Mouse (Mus musculus) adrenal gland, adult 10 weeks (tissue): ENCODE measurements around the gene Gm5726. TPM values are rescaled to one million over a fixed set of nuclear protein-coding genes. Genes with fewer than 3 reads are reported as not detected.

Source experiments
- polyA plus RNA-seq: library from polyadenylated mRNA; stranded (reverse); fragments of 350-450 nt; fragmentation: Illumina TruSeq; extraction: RNeasy Lipid Tissue Mini Kit (QIAGEN cat#74804); gene quantifications from one replicate; pipeline ENCODE4 v1.2.3, GENCODE M21; 2014; ENCODE audit warnings: low read depth, low replicate concordance

Gm5726 gene
- polyA plus RNA-seq, result not detected

DNA sequence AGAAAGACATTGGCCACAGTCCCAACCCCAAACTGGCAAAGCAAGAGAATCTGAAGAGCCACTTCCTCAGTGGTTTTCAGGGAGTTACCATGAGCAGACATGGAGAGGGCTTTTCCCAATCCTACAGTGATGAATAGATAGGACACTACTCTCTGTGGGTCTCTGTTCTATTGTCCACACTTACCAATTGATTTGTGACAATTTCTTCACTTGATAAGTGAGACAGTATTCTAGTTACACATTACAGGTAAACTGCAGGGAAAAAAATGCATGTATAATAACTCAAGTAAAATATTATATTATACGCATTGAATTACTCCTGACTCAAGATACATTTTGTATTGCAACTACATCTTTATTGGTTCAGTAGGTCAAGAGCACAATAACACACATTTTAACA is at the start of gene Gm5726:
TSS of gene Gm5726 (minus strand) at position 101 of the 400 bp plus-strand sequence.

GRCm38 (mm10) chr7:20576141-20576540 is 30.6 kb upstream of the Gm5726 start, which contains the start of gene Gm4141:
Gene Gm4141 (minus strand): TSS chr7:20576241.

GRCm38 (mm10) chr7:20533537-20533936 is 12.0 kb downstream of the Gm5726 start, which contains the start of gene Vmn1r104:
Gene Vmn1r104 (plus strand): TSS chr7:20533837.

GRCm38 (mm10) chr7:20510434-20510833 is 35.1 kb downstream of the Gm5726 start, which contains the start of gene Vmn1r103:
Gene Vmn1r103 (minus strand): TSS chr7:20510534.

Other genes with a start within 250 kb of the Gm5726 start
- gene Gm4133, start 211.7 kb downstream of the Gm5726 start, polyA plus RNA-seq, result not detected
- not detected for gene Gm5728, start 170.3 kb downstream of the Gm5726 start, polyA plus RNA-seq
- not detected for gene Vmn1r100, start 127.8 kb downstream of the Gm5726 start, polyA plus RNA-seq
- gene Vmn1r101, start 103.2 kb downstream of the Gm5726 start, polyA plus RNA-seq, result not detected
- not detected for gene Gm10670, start 70.8 kb downstream of the Gm5726 start, polyA plus RNA-seq
- gene Vmn1r103, start 35.2 kb downstream of the Gm5726 start, polyA plus RNA-seq, result not detected
- gene Vmn1r104, start 11.9 kb downstream of the Gm5726 start, polyA plus RNA-seq, result not detected
- not detected for gene Gm4141, start 30.5 kb upstream of the Gm5726 start, polyA plus RNA-seq
- not detected for gene Gm4513, start 53.3 kb upstream of the Gm5726 start, polyA plus RNA-seq
- gene Vmn1r107, start 123.2 kb upstream of the Gm5726 start, polyA plus RNA-seq, result not detected
- not detected for gene Vmn1r111, start 157.5 kb upstream of the Gm5726 start, polyA plus RNA-seq
- not detected for gene Gm10668, start 184.9 kb upstream of the Gm5726 start, polyA plus RNA-seq
- gene Vmn1r112, start 225.4 kb upstream of the Gm5726 start, polyA plus RNA-seq, result not detected
- gene Vmn1r113, start 241.5 kb upstream of the Gm5726 start, polyA plus RNA-seq, result not detected